Mouse (Mus musculus) hindbrain, embryonic 14.5 days (tissue): ENCODE data around the gene Prrx2. TPM values are rescaled to one million over a fixed set of nuclear protein-coding genes. Genes with fewer than 3 reads are reported as not detected.

ENCODE experiments used
- ATAC-seq: fragments of 200-750 bp; cut with Nextera tagmentation; 2 replicates; pipeline ENCODE4 v1.8.0; 2017; ENCODE audit warnings: moderate number of reproducible peaks, mild to moderate bottlenecking, moderate TSS enrichment, moderate library complexity; ENCODE audit not compliant: low FRiP score
- DNase-seq: peaks from one replicate; pipeline ENCODE4 v3.0.0-alpha.2; 2015; ENCODE audit warnings: low spot score
- H3K27ac ChIP-seq: fragments of 300-500 bp; sonication (generic); 2 replicates; pipeline ENCODE4 v1.5.1; 2014; ENCODE audit warnings: mild to moderate bottlenecking, moderate library complexity
- H3K27me3 ChIP-seq: fragments of 300-500 bp; sonication (generic); 2 replicates; pipeline ENCODE4 v1.6.1; 2014; ENCODE audit warnings: mild to moderate bottlenecking, low read length, mixed read lengths; ENCODE audit not compliant: control insufficient read depth, insufficient read depth
- H3K36me3 ChIP-seq: fragments of 300-500 bp; sonication (generic); replicated peaks from 2 replicates; pipeline ENCODE4 v1.6.1; 2014; ENCODE audit not compliant: control insufficient read depth, insufficient read depth
- H3K4me1 ChIP-seq: fragments of 300-500 bp; sonication (generic); replicated peaks from 2 replicates; pipeline ENCODE4 v1.6.1; 2014; ENCODE audit warnings: antibody characterized with exemption, low read length, mixed read lengths; ENCODE audit not compliant: control insufficient read depth, insufficient read depth
- H3K4me2 ChIP-seq: fragments of 300-500 bp; sonication (generic); replicated peaks from 2 replicates; pipeline ENCODE4 v1.6.1; 2014; ENCODE audit warnings: mild to moderate bottlenecking, moderate library complexity
- H3K4me3 ChIP-seq: fragments of 300-500 bp; sonication (generic); replicated peaks from 2 replicates; pipeline ENCODE4 v1.5.1; 2014; ENCODE audit warnings: mild to moderate bottlenecking, low read length
- H3K9ac ChIP-seq: fragments of 300-500 bp; sonication (generic); 2 replicates; pipeline ENCODE4 v1.6.1; 2014
- H3K9me3 ChIP-seq: fragments of 300-500 bp; sonication (generic); 2 replicates; pipeline ENCODE4 v1.6.1; 2016; ENCODE audit warnings: low read length; ENCODE audit not compliant: control insufficient read depth
- WGBS: fragments of 180-500 bp; shearing (Covaris S2); extraction: QIAGEN DNeasy Blood & Tissue Kit; methylation state at CpG from one replicate; pipeline ENCODE4 v1.1.7; 2014; 5-methylcytosine and 5-hydroxymethylcytosine counted together
- polyA plus RNA-seq: library from polyadenylated mRNA; unstranded; fragments of >200 nt; fragmentation: Nextera tagmentation; extraction: Ambion mirVana; gene quantifications from 2 replicates; pipeline ENCODE4 v1.2.1, GENCODE M21; 2014

Gene Prrx2
- 3.7 and 3.9 TPM in 2 replicates for polyA plus RNA-seq

- Histone ChIP-seq H3K9ac (no peak within 1 kb of the TSS), H3K4me1 (peaks cover 3% of the 10 kb centered on the region; the same call in 1 of the 2 replicates), H3K27ac (no peak within 1 kb of the TSS), H3K4me2 (no peak within 1 kb of the TSS), H3K27me3 (no peaks in the 10 kb centered on the region), H3K4me3 (no peak within 1 kb of the TSS), H3K36me3 (no peaks in the 10 kb centered on the region), H3K9me3 (no peaks in the 10 kb centered on the region)
- ATAC-seq (no peak), DNase-seq (no peak)
- WGBS = 68% methylated on average over 9 of the region's 10 CpGs
Observed at GRCm38 (mm10) chr2:30834373-30835022, at the start of gene Prrx2. Prrx2 (plus strand) TSS chr2:30834972.

GRCm38 (mm10) chr2:30787466-30787865 is 47.3 kb upstream of the Prrx2 start:
- H3K4me1 ChIP-seq = peaks cover 28% of the 10 kb centered on the region
- ATAC-seq (no peak), DNase-seq (no peak)
- H3K27ac ChIP-seq = no peak overlapping the region
- H3K36me3 ChIP-seq = no peaks in the 10 kb centered on the region
- no peak overlapping the region for H3K4me2 ChIP-seq
- no peak overlapping the region for H3K4me3 ChIP-seq
- WGBS = 61% methylated on average over 4 of the region's 4 CpGs
- peak overlapping the region; percentile 29; the same call in 1 of the 2 replicates for H3K9ac ChIP-seq
- H3K27me3 ChIP-seq = no peaks in the 10 kb centered on the region
- H3K9me3 ChIP-seq = no peaks in the 10 kb centered on the region

- 73% methylated on average over 7 of the region's 7 CpGs for WGBS
- Histone ChIP-seq H3K9me3 (no peaks in the 10 kb centered on the region), H3K4me1 (peaks cover 23% of the 10 kb centered on the region), H3K4me3 (no peak overlapping the region), H3K27me3 (no peaks in the 10 kb centered on the region), H3K4me2 (no peak overlapping the region), H3K27ac (no peak overlapping the region), H3K36me3 (no peaks in the 10 kb centered on the region), H3K9ac (no peak overlapping the region)
- DNase-seq = no peak
- ATAC-seq = no peak
Observed at GRCm38 (mm10) chr2:30792061-30792460, 42.7 kb upstream of the Prrx2 start.

GRCm38 (mm10) chr2:30794179-30795108 is 40.3 kb upstream of the Prrx2 start:
- peak overlapping the region; percentile 71 for H3K4me2 ChIP-seq
- H3K36me3 ChIP-seq = no peaks in the 10 kb centered on the region
- no peaks in the 10 kb centered on the region for H3K9me3 ChIP-seq
- peaks cover 24% of the 10 kb centered on the region for H3K4me1 ChIP-seq
- peak overlapping the region; percentile 49; the same call in 1 of the 2 replicates for H3K9ac ChIP-seq
- peak overlapping the region; percentile 81; the same call in 1 of the 2 replicates for H3K27ac ChIP-seq
- peak overlapping the region; percentile 32 for H3K4me3 ChIP-seq
- peak; percentile 69 for ATAC-seq
- no peaks in the 10 kb centered on the region for H3K27me3 ChIP-seq
- DNase-seq = peak; percentile 95
- 5% methylated on average over 48 of the region's 48 CpGs for WGBS

- no peaks in the 10 kb centered on the region for H3K27me3 ChIP-seq
- H3K4me1 ChIP-seq = peaks cover 24% of the 10 kb centered on the region
- H3K27ac ChIP-seq = peak overlapping the region; percentile 51; the same call in 1 of the 2 replicates
- H3K4me2 ChIP-seq = peak overlapping the region; percentile 71
- ATAC-seq = no peak
- WGBS = 56% methylated on average over 7 of the region's 7 CpGs
- DNase-seq = no peak
- H3K9me3 ChIP-seq = no peaks in the 10 kb centered on the region
- no peaks in the 10 kb centered on the region for H3K36me3 ChIP-seq
- H3K4me3 ChIP-seq = no peak overlapping the region
- no peak overlapping the region for H3K9ac ChIP-seq
Observed at GRCm38 (mm10) chr2:30795271-30795888, 39.4 kb upstream of the Prrx2 start.

- ATAC-seq (no peak), DNase-seq (no peak)
- Histone ChIP-seq H3K36me3 (no peaks in the 10 kb centered on the region), H3K4me2 (no peak overlapping the region), H3K27ac (peak overlapping the region; percentile 51), H3K4me3 (no peak overlapping the region), H3K9me3 (no peaks in the 10 kb centered on the region), H3K27me3 (peaks cover 3% of the 10 kb centered on the region; the same call in 1 of the 2 replicates), H3K4me1 (peaks cover 26% of the 10 kb centered on the region), H3K9ac (0 out of 2 replicates have a peak overlapping the region, but pooled peaks have one; percentile 12)
- WGBS = 56% methylated on average over 5 of the region's 5 CpGs
Observed at GRCm38 (mm10) chr2:30795889-30796275, 38.9 kb upstream of the Prrx2 start.

- Histone ChIP-seq H3K4me2 (peak overlapping the region; percentile 42), H3K9me3 (no peaks in the 10 kb centered on the region), H3K4me1 (peaks cover 31% of the 10 kb centered on the region), H3K27ac (peak overlapping the region; percentile 51), H3K4me3 (no peak overlapping the region), H3K9ac (peak overlapping the region; percentile 12; the same call in 1 of the 2 replicates), H3K36me3 (no peaks in the 10 kb centered on the region), H3K27me3 (peaks cover 7% of the 10 kb centered on the region; the same call in 1 of the 2 replicates)
- 6% methylated on average over 11 of the region's 11 CpGs for WGBS
- DNase-seq = peak; percentile 85
- peak; percentile 82 for ATAC-seq
Observed at GRCm38 (mm10) chr2:30796382-30796781, 38.4 kb upstream of the Prrx2 start.

GRCm38 (mm10) chr2:30799456-30799855 is 35.3 kb upstream of the Prrx2 start:
- whole genome bisulfite sequencing = 74% methylated on average over 3 of the region's 3 CpGs
- Histone ChIP-seq H3K4me2 (no peak overlapping the region), H3K27ac (no peak overlapping the region), H3K27me3 (peaks cover 23% of the 10 kb centered on the region), H3K4me3 (no peak overlapping the region), H3K4me1 (peaks cover 33% of the 10 kb centered on the region), H3K9me3 (no peaks in the 10 kb centered on the region), H3K9ac (no peak overlapping the region), H3K36me3 (no peaks in the 10 kb centered on the region)
- ATAC-seq = no peak
- no peak for DNase-seq

GRCm38 (mm10) chr2:30800671-30801066 is 34.1 kb upstream of the Prrx2 start:
- ATAC-seq (no peak), DNase-seq (no peak)
- WGBS = 36% methylated on average over 7 of the region's 7 CpGs
- peaks cover 30% of the 10 kb centered on the region for H3K4me1 ChIP-seq
- H3K27ac ChIP-seq = no peak overlapping the region
- H3K4me2 ChIP-seq = peak overlapping the region; percentile 86
- no peak overlapping the region for H3K9ac ChIP-seq
- H3K4me3 ChIP-seq = peak overlapping the region; percentile 37
- peaks cover 23% of the 10 kb centered on the region for H3K27me3 ChIP-seq
- no peaks in the 10 kb centered on the region for H3K9me3 ChIP-seq
- no peaks in the 10 kb centered on the region for H3K36me3 ChIP-seq
